21 mouse cellular contexts compared by ENCODE assay signal in the genomic region with DNA sequence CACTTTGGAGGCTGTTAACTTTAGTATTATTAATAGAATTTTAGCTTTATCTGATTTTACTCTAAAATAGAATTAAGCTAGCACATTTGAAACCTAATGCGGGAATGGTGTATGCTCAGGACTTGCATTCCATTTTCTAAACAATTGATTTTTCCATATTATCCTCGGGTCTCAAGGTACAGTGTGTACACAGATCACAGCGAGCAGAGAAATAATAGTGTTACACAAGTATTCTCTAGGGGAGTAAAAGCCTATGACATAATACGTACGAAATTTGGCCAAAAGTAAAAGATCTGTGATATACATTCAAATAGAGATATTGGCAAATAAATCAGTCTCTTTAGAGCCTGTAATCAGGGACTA.
DNase-seq lines count a peak whose midpoint lies in the region; ATAC-seq and TF ChIP-seq lines count a peak whose summit lies in the region.
"Had no signal": no experiment of that assay in that cellular context is flagged by ENCODE, and none has a peak within 500 bp of the region (broad histone marks: within the 10 kb centered on the region; RNA-seq: fewer than 3 reads in every experiment).

No protein-coding gene starts in this region.

- H3K9ac ChIP-seq in forebrain, embryonic 14.5 days (ENCODE audit: low read length), result no peak overlapping the region
- no peak overlapping the region for H3K9ac ChIP-seq in forebrain, embryonic 12.5 days
- no peak overlapping the region for H3K9ac ChIP-seq in hindbrain, embryonic 13.5 days
- H3K9ac ChIP-seq in hindbrain, embryonic 11.5 days (ENCODE audit: low read depth, low read length), result no peak overlapping the region
- no peak overlapping the region for H3K9ac ChIP-seq in midbrain, embryonic 13.5 days (replicated peaks)
- H3K9ac ChIP-seq in midbrain, postnatal 0 days (replicated peaks; ENCODE audit: low read length, poor library complexity, severe bottlenecking), result no peak overlapping the region
- no peak overlapping the region for H3K9ac ChIP-seq in hindbrain, embryonic 16.5 days (ENCODE audit: low read depth, low read length)
- H3K9ac ChIP-seq: heart, embryonic 13.5 days had no signal

- 58% methylated on average over 5 of the region's 5 CpGs for WGBS in forebrain, embryonic 14.5 days
- WGBS in forebrain, embryonic 12.5 days, result 79% methylated on average over 5 of the region's 5 CpGs
- 69% methylated on average over 5 of the region's 5 CpGs for WGBS in hindbrain, embryonic 13.5 days
- 85% methylated on average over 5 of the region's 5 CpGs for WGBS in hindbrain, embryonic 11.5 days
- 59% methylated on average over 5 of the region's 5 CpGs for WGBS in midbrain, embryonic 13.5 days
- 43% methylated on average over 5 of the region's 5 CpGs for WGBS in midbrain, postnatal 0 days
- WGBS in hindbrain, embryonic 16.5 days, result 53% methylated on average over 5 of the region's 5 CpGs

- ATAC-seq in forebrain, embryonic 14.5 days, result peak; percentile 68
- no peak for ATAC-seq in forebrain, embryonic 12.5 days (ENCODE audit: low FRiP score)
- ATAC-seq in hindbrain, embryonic 13.5 days (ENCODE audit: low FRiP score), result no peak
- no peak for ATAC-seq in hindbrain, embryonic 11.5 days (ENCODE audit: low FRiP score)
- ATAC-seq in midbrain, embryonic 13.5 days, result 0 out of 2 replicates have a peak, but pooled peaks have one; percentile 50
- ATAC-seq in midbrain, postnatal 0 days (ENCODE audit: low FRiP score), result no peak
- no peak for ATAC-seq in hindbrain, embryonic 16.5 days
- ATAC-seq: CD4-positive, CD25-positive, alpha-beta regulatory T cell, adult 4 months; inflammation-experienced regulatory T-cells, adult 6 months; intestine, postnatal 0 days had no signal

- no peaks in the 10 kb centered on the region for H3K9me3 ChIP-seq in forebrain, embryonic 14.5 days (replicated peaks; ENCODE audit: control insufficient read depth, low read length)
- H3K9me3 ChIP-seq in forebrain, embryonic 12.5 days, result no peaks in the 10 kb centered on the region
- no peaks in the 10 kb centered on the region for H3K9me3 ChIP-seq in hindbrain, embryonic 13.5 days
- H3K9me3 ChIP-seq in hindbrain, embryonic 11.5 days (ENCODE audit: control insufficient read depth, low read length), result no peaks in the 10 kb centered on the region
- no peaks in the 10 kb centered on the region for H3K9me3 ChIP-seq in midbrain, embryonic 13.5 days
- H3K9me3 ChIP-seq in midbrain, postnatal 0 days (ENCODE audit: low read length), result no peaks in the 10 kb centered on the region
- no peaks in the 10 kb centered on the region for H3K9me3 ChIP-seq in hindbrain, embryonic 16.5 days (ENCODE audit: control insufficient read depth, low read length)
- H3K9me3 ChIP-seq: embryonic facial prominence, embryonic 10.5 days; heart, embryonic 13.5 days had no signal

- H3K4me2 ChIP-seq in forebrain, embryonic 14.5 days (ENCODE audit: low read length), result no peak overlapping the region
- no peak overlapping the region for H3K4me2 ChIP-seq in forebrain, embryonic 12.5 days
- H3K4me2 ChIP-seq in hindbrain, embryonic 13.5 days, result no peak overlapping the region
- H3K4me2 ChIP-seq in hindbrain, embryonic 11.5 days (replicated peaks; ENCODE audit: low read depth, low read length), result no peak overlapping the region
- no peak overlapping the region for H3K4me2 ChIP-seq in midbrain, embryonic 13.5 days (replicated peaks)
- no peak overlapping the region for H3K4me2 ChIP-seq in midbrain, postnatal 0 days (ENCODE audit: low read depth, low read length, poor library complexity, severe bottlenecking)
- no peak overlapping the region for H3K4me2 ChIP-seq in hindbrain, embryonic 16.5 days (ENCODE audit: low read length)
- H3K4me2 ChIP-seq: heart, embryonic 13.5 days had no signal

- H3K4me3 ChIP-seq in forebrain, embryonic 14.5 days (ENCODE audit: low read depth, low read length), result no peak overlapping the region
- no peak overlapping the region for H3K4me3 ChIP-seq in forebrain, embryonic 12.5 days (replicated peaks)
- no peak overlapping the region for H3K4me3 ChIP-seq in hindbrain, embryonic 13.5 days
- H3K4me3 ChIP-seq in hindbrain, embryonic 11.5 days (ENCODE audit: low read depth, low read length), result no peak overlapping the region
- H3K4me3 ChIP-seq in midbrain, embryonic 13.5 days (replicated peaks), result no peak overlapping the region
- no peak overlapping the region for H3K4me3 ChIP-seq in midbrain, postnatal 0 days (ENCODE audit: low read depth, low read length)
- no peak overlapping the region for H3K4me3 ChIP-seq in hindbrain, embryonic 16.5 days (ENCODE audit: low read length)
- H3K4me3 ChIP-seq: embryonic facial prominence, embryonic 10.5 days; gastrocnemius, adult 2 months; heart, embryonic 13.5 days had no signal

- H3K27me3 ChIP-seq in forebrain, embryonic 14.5 days (replicated peaks; ENCODE audit: control insufficient read depth, insufficient read depth, low read length), result no peaks in the 10 kb centered on the region
- H3K27me3 ChIP-seq in forebrain, embryonic 12.5 days, result no peaks in the 10 kb centered on the region
- H3K27me3 ChIP-seq in hindbrain, embryonic 13.5 days, result no peaks in the 10 kb centered on the region
- H3K27me3 ChIP-seq in hindbrain, embryonic 11.5 days (ENCODE audit: control insufficient read depth, insufficient read depth, low read length), result no peaks in the 10 kb centered on the region
- H3K27me3 ChIP-seq in midbrain, embryonic 13.5 days, result no peaks in the 10 kb centered on the region
- H3K27me3 ChIP-seq in midbrain, postnatal 0 days (ENCODE audit: insufficient read depth, low read length), result no peaks in the 10 kb centered on the region
- H3K27me3 ChIP-seq in hindbrain, embryonic 16.5 days (replicated peaks; ENCODE audit: control insufficient read depth, insufficient read depth, low read length), result no peaks in the 10 kb centered on the region
- H3K27me3 ChIP-seq: heart, embryonic 13.5 days had no signal

- intact Hi-C loops in left cerebral cortex, postnatal 4 days (cut with DNase I), result no loop called here

- no peak for DNase-seq in forebrain, embryonic 14.5 days (ENCODE audit: low spot score)
- no peak for DNase-seq in hindbrain, embryonic 11.5 days (ENCODE audit: low spot score)
- no peak for DNase-seq in midbrain, postnatal 0 days (ENCODE audit: low spot score)
- DNase-seq in left cerebral cortex, postnatal 4 days, result no peak
- DNase-seq: adrenal gland, adult 8-10 months; adrenal gland, postnatal 36 days; B cell, adult 2 months; cerebellum, adult 2 months; gastrocnemius, adult 2 months; gastrocnemius, postnatal 36 days; heart, postnatal 4 days had no signal

- TF ChIP-seq CTCF in midbrain, postnatal 0 days (IDR thresholded peaks at IDR 0.05), result no peak

- H3K27ac ChIP-seq in forebrain, embryonic 14.5 days (ENCODE audit: low read depth, low read length), result no peak overlapping the region
- H3K27ac ChIP-seq in forebrain, embryonic 12.5 days, result no peak overlapping the region
- peak overlapping the region; percentile 40 for H3K27ac ChIP-seq in hindbrain, embryonic 13.5 days
- H3K27ac ChIP-seq in hindbrain, embryonic 11.5 days (ENCODE audit: low read depth, low read length), result no peak overlapping the region
- H3K27ac ChIP-seq in midbrain, embryonic 13.5 days, result no peak overlapping the region
- H3K27ac ChIP-seq in midbrain, postnatal 0 days (ENCODE audit: low read depth, low read length), result no peak overlapping the region
- H3K27ac ChIP-seq in hindbrain, embryonic 16.5 days (ENCODE audit: low read depth, low read length), result peak overlapping the region; percentile 37; the same call in 1 of the 2 replicates
- H3K27ac ChIP-seq: embryonic facial prominence, embryonic 10.5 days; gastrocnemius, adult 2 months; heart, embryonic 13.5 days had no signal

- peaks cover 5% of the 10 kb centered on the region for H3K4me1 ChIP-seq in forebrain, embryonic 14.5 days (ENCODE audit: control insufficient read depth, insufficient read depth, low read length)
- 0 out of 2 replicates have a peak, but pooled peaks cover 3% of the 10 kb centered on the region for H3K4me1 ChIP-seq in forebrain, embryonic 12.5 days
- H3K4me1 ChIP-seq in hindbrain, embryonic 13.5 days (replicated peaks), result no peaks in the 10 kb centered on the region; the same call in 1 of the 2 replicates
- no peaks in the 10 kb centered on the region for H3K4me1 ChIP-seq in hindbrain, embryonic 11.5 days (replicated peaks; ENCODE audit: control insufficient read depth, insufficient read depth, low read length)
- H3K4me1 ChIP-seq in midbrain, embryonic 13.5 days (replicated peaks), result 0 out of 2 replicates have a peak, but pooled peaks cover 6% of the 10 kb centered on the region
- peaks cover 4% of the 10 kb centered on the region; the same call in 1 of the 2 replicates for H3K4me1 ChIP-seq in midbrain, postnatal 0 days (ENCODE audit: insufficient read depth, low read length)
- H3K4me1 ChIP-seq in hindbrain, embryonic 16.5 days (ENCODE audit: control insufficient read depth, insufficient read depth, low read depth, low read length), result peaks cover 2% of the 10 kb centered on the region; the same call in 1 of the 2 replicates
- H3K4me1 ChIP-seq: embryonic facial prominence, embryonic 10.5 days; heart, embryonic 13.5 days had no signal

- H3K36me3 ChIP-seq in forebrain, embryonic 14.5 days (ENCODE audit: control insufficient read depth, insufficient read depth, low read length), result no peaks in the 10 kb centered on the region
- no peaks in the 10 kb centered on the region for H3K36me3 ChIP-seq in forebrain, embryonic 12.5 days (replicated peaks)
- no peaks in the 10 kb centered on the region for H3K36me3 ChIP-seq in hindbrain, embryonic 13.5 days
- no peaks in the 10 kb centered on the region for H3K36me3 ChIP-seq in hindbrain, embryonic 11.5 days (ENCODE audit: control insufficient read depth, insufficient read depth, low read length)
- H3K36me3 ChIP-seq in midbrain, embryonic 13.5 days, result no peaks in the 10 kb centered on the region
- H3K36me3 ChIP-seq in midbrain, postnatal 0 days (ENCODE audit: insufficient read depth, low read length), result no peaks in the 10 kb centered on the region
- no peaks in the 10 kb centered on the region for H3K36me3 ChIP-seq in hindbrain, embryonic 16.5 days (ENCODE audit: control insufficient read depth, insufficient read depth, low read length)
- H3K36me3 ChIP-seq: embryonic facial prominence, embryonic 10.5 days; G1E; heart, embryonic 13.5 days had no signal

Comparison
In these comparisons a context has a peak if more than half of its experiments do, and no peak if none do; other contexts are left out.
1. ATAC-seq: peak in forebrain, embryonic 14.5 days (single experiment) and midbrain, embryonic 13.5 days (single experiment); none in forebrain, embryonic 12.5 days (single experiment), hindbrain, embryonic 13.5 days (single experiment), hindbrain, embryonic 11.5 days (single experiment), midbrain, postnatal 0 days (single experiment) and hindbrain, embryonic 16.5 days (single experiment).
2. H3K27ac ChIP-seq: peak in hindbrain, embryonic 13.5 days (single experiment) and hindbrain, embryonic 16.5 days (single experiment); none in forebrain, embryonic 14.5 days (single experiment), forebrain, embryonic 12.5 days (single experiment), hindbrain, embryonic 11.5 days (single experiment), midbrain, embryonic 13.5 days (single experiment) and midbrain, postnatal 0 days (single experiment).